Mouse (Mus musculus) MEL (cell line): ENCODE results near the gene Chid1. TPM values are rescaled to one million over a fixed set of nuclear protein-coding genes. Genes with fewer than 3 reads are reported as not detected.
"Not testable (repeated sequence)": the region's sequence is repeated elsewhere in the genome, so short reads cannot be mapped to it uniquely, and the experiment has no call there.

Source experiments
- DNase-seq: peaks from one replicate; pipeline ENCODE4 v3.0.0; 2011; ENCODE audit warnings: low read depth, low spot score
- H3K27ac ChIP-seq: 2 replicates; pipeline ENCODE4 v1.5.1; 2012; ENCODE audit warnings: low read depth, mild to moderate bottlenecking, control low read depth, low read length, moderate library complexity; ENCODE audit not compliant: control insufficient read depth
- H3K27me3 ChIP-seq, 2 experiments: fragments of 150-350 bp in 1 of 2; sonication (generic) in 1 of 2; 2 replicates each; pipeline ENCODE4 v1.6.1; 2012; ENCODE audit warnings: low read length in 2 of 2, mild to moderate bottlenecking in 2 of 2, improper control_type of control experiment in 1 of 2, moderate library complexity in 1 of 2; ENCODE audit not compliant: insufficient read depth in 2 of 2, control insufficient read depth in 1 of 2
- H3K36me3 ChIP-seq, 2 experiments: 2 replicates each; pipeline ENCODE4 v1.6.1; 2012 to 2014; ENCODE audit warnings: low read length in 2 of 2, improper control_type of control experiment in 1 of 2, inconsistent platforms in 1 of 2, mild to moderate bottlenecking in 1 of 2; ENCODE audit not compliant: insufficient read depth in 2 of 2, control insufficient read depth in 1 of 2
- H3K4me1 ChIP-seq, 2 experiments: fragments of 150-350 bp in 1 of 2; sonication (generic) in 1 of 2; 2 replicates each; pipeline ENCODE4 v1.6.1; 2012; ENCODE audit warnings: low read length in 2 of 2, improper control_type of control experiment in 1 of 2, mild to moderate bottlenecking in 1 of 2; ENCODE audit not compliant: insufficient read depth in 2 of 2, control insufficient read depth in 1 of 2
- H3K4me3 ChIP-seq, 2 experiments: fragments of 150-350 bp in 1 of 2; sonication (generic) in 1 of 2; 2 replicates each; pipeline ENCODE4 v1.5.1; 2012; ENCODE audit warnings: low read depth in 2 of 2, low read length in 2 of 2, mild to moderate bottlenecking in 2 of 2, moderate library complexity in 2 of 2, control low read depth in 1 of 2, improper control_type of control experiment in 1 of 2; ENCODE audit not compliant: control insufficient read depth in 1 of 2, insufficient read depth in 1 of 2
- H3K79me2 ChIP-seq: 2 replicates; pipeline ENCODE4 v1.6.1; 2012; ENCODE audit warnings: mild to moderate bottlenecking, low read length, moderate library complexity; ENCODE audit not compliant: control insufficient read depth, poor library complexity, insufficient read depth
- H3K9ac ChIP-seq: 2 replicates; pipeline ENCODE4 v1.6.1; 2012; ENCODE audit warnings: low read depth, mild to moderate bottlenecking, control low read depth, low read length, moderate library complexity; ENCODE audit not compliant: control insufficient read depth, poor library complexity, severe bottlenecking
- H3K9me3 ChIP-seq: fragments of 150-350 bp; sonication (generic); replicated peaks from 2 replicates; pipeline ENCODE4 v1.6.1; 2012; ENCODE audit warnings: mild to moderate bottlenecking, low read length, improper control_type of control experiment, moderate library complexity; ENCODE audit not compliant: insufficient read depth
- CHD1 ChIP-seq: IDR thresholded peaks from 2 replicates; pipeline ENCODE4 v1.6.1; 2012; ENCODE audit warnings: low read depth, mild to moderate bottlenecking, inconsistent platforms, low read length, improper control_type of control experiment
- CHD2 ChIP-seq: IDR thresholded peaks from 2 replicates; pipeline ENCODE4 v1.6.1; 2011; ENCODE audit warnings: low read length, improper control_type of control experiment
- CTCF ChIP-seq, 3 experiments: IDR thresholded peaks in 2 of 3; conservative IDR thresholded peaks in 1 of 3; 2 replicates each; pipeline ENCODE4 v1.5.1; 2011 to 2012; ENCODE audit warnings: low read length in 3 of 3, low read depth in 2 of 3, mild to moderate bottlenecking in 2 of 3, improper control_type of control experiment in 1 of 3, inconsistent platforms in 1 of 3, mixed read lengths in 1 of 3, moderate library complexity in 1 of 3; ENCODE audit not compliant: control insufficient read depth in 1 of 3, insufficient read depth in 1 of 3, poor library complexity in 1 of 3, severe bottlenecking in 1 of 3
- E2F4 ChIP-seq: IDR thresholded peaks from 2 replicates; pipeline ENCODE4 v1.6.1; 2011; ENCODE audit warnings: low read depth, low read length, improper control_type of control experiment, borderline replicate concordance
- ELF1 ChIP-seq: IDR thresholded peaks from 2 replicates; pipeline ENCODE4 v1.6.1; 2014; ENCODE audit warnings: low read depth, mild to moderate bottlenecking, inconsistent platforms, low read length, improper control_type of control experiment, moderate library complexity
- GABPA ChIP-seq: IDR thresholded peaks from 2 replicates; pipeline ENCODE4 v1.6.1; 2012; ENCODE audit warnings: low read depth, mild to moderate bottlenecking, inconsistent platforms, low read length, improper control_type of control experiment, moderate library complexity
- GATA1 ChIP-seq: IDR thresholded peaks from 2 replicates; pipeline ENCODE4 v1.6.1; 2011; ENCODE audit warnings: low read depth, low read length, improper control_type of control experiment
- HCFC1 ChIP-seq: IDR thresholded peaks from 2 replicates; pipeline ENCODE4 v1.6.1; 2012; ENCODE audit warnings: low read depth, mild to moderate bottlenecking, inconsistent platforms, low read length, improper control_type of control experiment, moderate library complexity
- JUND ChIP-seq: IDR thresholded peaks from 2 replicates; pipeline ENCODE4 v1.6.1; 2011; ENCODE audit warnings: low read depth, mild to moderate bottlenecking, improper control_type of control experiment, low read length
- MAX ChIP-seq: IDR thresholded peaks from 2 replicates; pipeline ENCODE4 v1.6.1; 2011; ENCODE audit warnings: low read length, improper control_type of control experiment
- MAZ ChIP-seq: IDR thresholded peaks from 2 replicates; pipeline ENCODE4 v1.6.1; 2012; ENCODE audit warnings: low read depth, mild to moderate bottlenecking, inconsistent platforms, low read length, improper control_type of control experiment
- MXI1 ChIP-seq: IDR thresholded peaks from 2 replicates; pipeline ENCODE4 v1.6.1; 2011; ENCODE audit warnings: mild to moderate bottlenecking, low read depth, low read length, improper control_type of control experiment
- MYC ChIP-seq: IDR thresholded peaks from 2 replicates; pipeline ENCODE4 v1.6.1; 2011; ENCODE audit warnings: low read depth, mild to moderate bottlenecking, low read length, improper control_type of control experiment, moderate library complexity
- NRF1 ChIP-seq: IDR thresholded peaks from 2 replicates; pipeline ENCODE4 v1.6.1; 2014; ENCODE audit warnings: low read depth, mild to moderate bottlenecking, inconsistent platforms, low read length, improper control_type of control experiment, moderate library complexity; ENCODE audit not compliant: poor library complexity, insufficient read depth, severe bottlenecking
- POLR2A ChIP-seq, 2 experiments: IDR thresholded peaks; 2 replicates each; pipeline ENCODE4 v1.6.1; 2011 to 2012; ENCODE audit warnings: low read length in 2 of 2, mild to moderate bottlenecking in 2 of 2, control low read depth in 1 of 2, improper control_type of control experiment in 1 of 2, low read depth in 1 of 2, moderate library complexity in 1 of 2; ENCODE audit not compliant: control insufficient read depth in 1 of 2, insufficient read depth in 1 of 2, poor library complexity in 1 of 2
- POLR2AphosphoS2 ChIP-seq: IDR thresholded peaks from 2 replicates; pipeline ENCODE4 v1.6.1; 2011; ENCODE audit warnings: low read length, improper control_type of control experiment
- POLR2AphosphoS5 ChIP-seq: IDR thresholded peaks from 2 replicates; pipeline ENCODE4 v1.6.1; 2012; ENCODE audit warnings: low read depth, borderline replicate concordance, mild to moderate bottlenecking, inconsistent platforms, low read length, moderate library complexity, mixed read lengths
- RCOR1 ChIP-seq: IDR thresholded peaks from 2 replicates; pipeline ENCODE4 v1.6.1; 2012; ENCODE audit warnings: low read depth, mild to moderate bottlenecking, inconsistent platforms, low read length, improper control_type of control experiment
- SMC3 ChIP-seq: IDR thresholded peaks from 2 replicates; pipeline ENCODE4 v1.6.1; 2011; ENCODE audit warnings: low read depth, low read length, improper control_type of control experiment
- TAL1 ChIP-seq: IDR thresholded peaks from 2 replicates; pipeline ENCODE4 v1.6.1; 2012; ENCODE audit warnings: mild to moderate bottlenecking, inconsistent platforms, low read length, moderate library complexity, mixed read lengths
- TCF12 ChIP-seq: IDR thresholded peaks from 2 replicates; pipeline ENCODE4 v1.6.1; 2014; ENCODE audit warnings: low read depth, mild to moderate bottlenecking, inconsistent platforms, low read length, improper control_type of control experiment, moderate library complexity
- UBTF ChIP-seq: IDR thresholded peaks from 2 replicates; pipeline ENCODE4 v1.6.1; 2012; ENCODE audit warnings: low read depth, mild to moderate bottlenecking, inconsistent platforms, low read length, improper control_type of control experiment, moderate library complexity, borderline replicate concordance; ENCODE audit not compliant: insufficient read depth
- USF1 ChIP-seq: IDR thresholded peaks from 2 replicates; pipeline ENCODE4 v1.6.1; 2014; ENCODE audit warnings: low read depth, mild to moderate bottlenecking, inconsistent platforms, low read length, improper control_type of control experiment, moderate library complexity
- USF2 ChIP-seq, 2 experiments: IDR thresholded peaks; 2 replicates each; pipeline ENCODE4 v1.6.1; 2011 to 2012; ENCODE audit warnings: improper control_type of control experiment in 2 of 2, low read length in 2 of 2, borderline replicate concordance in 1 of 2, inconsistent platforms in 1 of 2, low read depth in 1 of 2, mild to moderate bottlenecking in 1 of 2; ENCODE audit not compliant: insufficient read depth in 1 of 2
- ZKSCAN1 ChIP-seq: IDR thresholded peaks from 2 replicates; pipeline ENCODE4 v1.6.1; 2012; ENCODE audit warnings: low read depth, mild to moderate bottlenecking, inconsistent platforms, low read length, improper control_type of control experiment, moderate library complexity
- ZMIZ1 ChIP-seq: IDR thresholded peaks from 2 replicates; pipeline ENCODE4 v1.6.1; 2012; ENCODE audit warnings: low read depth, mild to moderate bottlenecking, inconsistent platforms, low read length, improper control_type of control experiment, moderate library complexity
- ZNF384 ChIP-seq: IDR thresholded peaks from 2 replicates; pipeline ENCODE4 v1.6.1; 2012; ENCODE audit warnings: low read depth, mild to moderate bottlenecking, inconsistent platforms, low read length, improper control_type of control experiment
- polyA plus RNA-seq, 2 experiments: library from polyadenylated mRNA; stranded (reverse) in 1 of 2; unstranded in 1 of 2; fragments of >175 nt in 1 of 2; fragments of >200 nt in 1 of 2; gene quantifications; 2 replicates each; pipeline versions ENCODE4 v1.2.1 to v1.2.4; 2012; ENCODE audit warnings: low replicate concordance in 2 of 2, low read depth in 1 of 2; ENCODE audit not compliant: insufficient read length in 2 of 2, insufficient read depth in 1 of 2, missing spikeins in 1 of 2
- total RNA-seq: library from RNA; depleted of rRNA; stranded (reverse); fragments of 300-350 nt; gene quantifications from 2 replicates; pipeline ENCODE4 v1.2.3, GENCODE M21; 2012

The Chid1 gene
- total and polyA plus RNA-seq, 3 experiments, result 36.1 to 46.7 TPM; not detected in 1

GRCm38 (mm10) chr7:141447110-141447991 lies 92.3 kb downstream of the Chid1 start, which contains the start of gene Rplp2 (continued):
- TF ChIP-seq MAZ (peak; percentile 21; the same call in 1 of the 2 replicates), HCFC1 (peak; percentile 94), GABPA (no peak), TAL1 (no peak)

GRCm38 (mm10) chr7:141446374-141446773 lies 93.3 kb downstream of the Chid1 start:
- not testable (repeated sequence) for DNase-seq
- peaks cover 0 to 36% of the 10 kb centered on the region in 2 experiments; a peak in 2 of 4 replicates for H3K4me1 ChIP-seq
- peaks cover 15 to 32% of the 10 kb centered on the region in 2 experiments for H3K36me3 ChIP-seq
- TF ChIP-seq ZNF384, result peak; percentile 83
- TF ChIP-seq, all 39 proteins: peak for 1; not testable (repeated sequence) for 38
- H3K27ac ChIP-seq, result peak overlapping the region; percentile 69
- H3K79me2 ChIP-seq, result peaks cover 46% of the 10 kb centered on the region
- peak overlapping the region; percentile 80 for H3K9ac ChIP-seq
- not testable (repeated sequence) for H3K9me3 ChIP-seq, H3K27me3 ChIP-seq
- peak overlapping the region; percentile 45 to 87 for H3K4me3 ChIP-seq

GRCm38 (mm10) chr7:141443828-141444237 lies 95.8 kb downstream of the Chid1 start, which contains the start of gene Pidd1:
Gene Pidd1 (minus strand): TSS chr7:141444025.
- peak within 1 kb of the TSS; percentile 84 for H3K27ac ChIP-seq
- peaks cover 0 to 19% of the 10 kb centered on the region in 2 experiments; a peak in 2 of 4 replicates for H3K4me1 ChIP-seq
- H3K79me2 ChIP-seq, result peaks cover 36% of the 10 kb centered on the region
- no peaks in the 10 kb centered on the region for H3K9me3 ChIP-seq
- H3K9ac ChIP-seq, result peak within 1 kb of the TSS; percentile 88
- peak within 1 kb of the TSS; percentile 62 to 85 for H3K4me3 ChIP-seq
- no peaks in the 10 kb centered on the region for H3K27me3 ChIP-seq
- H3K36me3 ChIP-seq, result peaks cover 8 to 18% of the 10 kb centered on the region in 2 experiments
- peak; percentile 91 for DNase-seq
- TF ChIP-seq CHD1, result no peak
- no peak for TF ChIP-seq GATA1
- peak; percentile 66 to 91; a peak in 3 of 4 replicates for TF ChIP-seq POLR2A (IDR thresholded peaks at IDR 0.05; ENCODE audit: control insufficient read depth in 1 of 2, insufficient read depth in 1 of 2, low read depth in 1 of 2, low read length in 2 of 2, poor library complexity in 1 of 2)
- peak; percentile 90 for TF ChIP-seq MXI1
- no peak for TF ChIP-seq ZKSCAN1
- TF ChIP-seq SMC3, result no peak
- peak; percentile 81 for TF ChIP-seq POLR2AphosphoS2
- peak; percentile 63 for TF ChIP-seq TCF12
- TF ChIP-seq ZMIZ1, result 0 out of 2 replicates have a peak, but pooled peaks have one; percentile 41
- TF ChIP-seq POLR2AphosphoS5, result no peak
- no peak for TF ChIP-seq USF1
- peak; percentile 90 for TF ChIP-seq ELF1
- TF ChIP-seq HCFC1, result peak; percentile 76
- no peak for TF ChIP-seq USF2 (IDR thresholded peaks at IDR 0.05; ENCODE audit: borderline replicate concordance in 1 of 2, insufficient read depth in 1 of 2, low read depth in 1 of 2, low read length in 2 of 2)
- no peak for TF ChIP-seq UBTF
- TF ChIP-seq CTCF (IDR thresholded peaks at IDR 0.05 in 2 of 3, conservative IDR thresholded peaks at IDR 0.05 in 1 of 3; ENCODE audit: control insufficient read depth in 1 of 3, insufficient read depth in 1 of 3, low read depth in 2 of 3, low read length in 3 of 3, poor library complexity in 1 of 3, severe bottlenecking in 1 of 3), result no peak
- no peak for TF ChIP-seq CHD2
- TF ChIP-seq MAX, result peak; percentile 80
- no peak for TF ChIP-seq RCOR1
- no peak for TF ChIP-seq TAL1
- TF ChIP-seq ZNF384, result no peak
- TF ChIP-seq JUND, result no peak
- TF ChIP-seq MYC, result peak; percentile 83; the same call in 1 of the 2 replicates
- TF ChIP-seq E2F4, result peak; percentile 99
- TF ChIP-seq NRF1, result no peak
